Mouse (Mus musculus) neural tube, embryonic 10.5 days (tissue): ENCODE results near the gene Hist1h1e.
"Not testable (repeated sequence)": the region's sequence is repeated elsewhere in the genome, so short reads cannot be mapped to it uniquely, and the experiment has no call there.

Source experiments
- DNase-seq: peaks from one replicate; pipeline ENCODE4 v3.0.0-alpha.2; 2017; ENCODE audit warnings: low spot score; ENCODE audit errors: extremely low spot score

Hist1h1e gene

GRCm38 (mm10) chr13:23573034-23573897, 49.1 kb downstream of the Hist1h1e start:
- DNase-seq: not testable (repeated sequence)

GRCm38 (mm10) chr13:23572218-23573033, 49.9 kb downstream of the Hist1h1e start:
- DNase-seq: no peak

GRCm38 (mm10) chr13:23571504-23572217, 50.7 kb downstream of the Hist1h1e start:
- not testable (repeated sequence) for DNase-seq

- DNase-seq: no peak
These were observed 51.3 kb downstream of the Hist1h1e start, which contains the start of the genes Hist1h2ae and Hist1h2bg for GRCm38 (mm10) chr13:23571022-23571503. Gene Hist1h2ae (minus strand): TSS chr13:23571220. Gene Hist1h2bg (plus strand): TSS chr13:23571396.
